Comparison of ENCODE assay signal across 24 mouse cellular contexts in the genomic region with DNA sequence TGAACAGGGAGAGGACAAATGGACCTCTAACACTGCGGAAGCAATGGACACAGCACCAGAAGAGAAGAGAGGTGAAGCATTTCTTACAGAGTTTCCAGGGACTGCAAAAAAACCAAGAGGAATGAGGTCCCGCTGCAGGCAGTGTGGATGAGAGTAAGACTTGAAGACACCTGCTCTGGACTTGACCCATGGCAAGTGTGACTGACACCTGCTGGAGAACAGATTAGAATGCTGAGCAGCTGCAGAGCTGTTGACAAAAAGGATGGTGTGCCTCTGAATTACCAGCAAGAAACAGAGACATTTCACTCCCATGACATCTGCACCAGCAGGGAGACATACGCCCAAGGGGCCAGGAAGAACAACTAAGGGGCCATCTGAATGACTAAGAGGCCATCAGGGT.
DNase-seq lines count a peak whose midpoint lies in the region; ATAC-seq and TF ChIP-seq lines count a peak whose summit lies in the region.
"Had no signal": no experiment of that assay in that cellular context is flagged by ENCODE, and none has a peak within 500 bp of the region (broad histone marks: within the 10 kb centered on the region; RNA-seq: fewer than 3 reads in every experiment).

No protein-coding gene starts in this region.

- no peaks in the 10 kb centered on the region for H3K9me3 ChIP-seq in intestine, postnatal 0 days (ENCODE audit: control insufficient read depth)
- no peaks in the 10 kb centered on the region for H3K9me3 ChIP-seq in intestine, embryonic 16.5 days (ENCODE audit: control insufficient read depth, low read length)
- H3K9me3 ChIP-seq in lung, embryonic 14.5 days (ENCODE audit: low read depth, low read length), result no peaks in the 10 kb centered on the region
- H3K9me3 ChIP-seq in CH12.LX (replicated peaks; ENCODE audit: low read length), result no peaks in the 10 kb centered on the region
- H3K9me3 ChIP-seq: embryonic facial prominence, embryonic 13.5 days; embryonic facial prominence, embryonic 15.5 days; forebrain, embryonic 10.5 days; forebrain, embryonic 12.5 days; G1E had no signal

- H3K4me2 ChIP-seq in intestine, postnatal 0 days (replicated peaks; ENCODE audit: low read depth), result no peak overlapping the region
- no peak overlapping the region for H3K4me2 ChIP-seq in intestine, embryonic 16.5 days (ENCODE audit: low read depth, low read length)
- no peak overlapping the region for H3K4me2 ChIP-seq in lung, embryonic 14.5 days
- H3K4me2 ChIP-seq in CH12.LX (ENCODE audit: insufficient read depth, low read depth, poor library complexity, severe bottlenecking), result no peak overlapping the region
- H3K4me2 ChIP-seq: embryonic facial prominence, embryonic 13.5 days; embryonic facial prominence, embryonic 15.5 days; forebrain, embryonic 12.5 days had no signal

- dilution Hi-C loops in CH12.LX (cut with MboI; ENCODE audit: extremely low pct_ligation_motif_present, extremely low pct_unique_long_range_greater_than_20kb, low sequenced_read_pairs), result no loop called here

- H3K4me1 ChIP-seq in intestine, postnatal 0 days (replicated peaks; ENCODE audit: control insufficient read depth, insufficient read depth, low read length), result no peaks in the 10 kb centered on the region
- no peaks in the 10 kb centered on the region for H3K4me1 ChIP-seq in intestine, embryonic 16.5 days (ENCODE audit: control insufficient read depth, insufficient read depth, low read length)
- H3K4me1 ChIP-seq in lung, embryonic 14.5 days (ENCODE audit: insufficient read depth), result no peaks in the 10 kb centered on the region
- H3K4me1 ChIP-seq in CH12.LX (ENCODE audit: control insufficient read depth in 1 of 2, insufficient read depth in 2 of 2), result peaks cover 2 to 3% of the 10 kb centered on the region in 2 experiments; a peak in 1 of 4 replicates
- H3K4me1 ChIP-seq: embryonic facial prominence, embryonic 13.5 days; embryonic facial prominence, embryonic 15.5 days had no signal

- ATAC-seq in intestine, postnatal 0 days, result no peak
- no peak for ATAC-seq in intestine, embryonic 16.5 days
- ATAC-seq in lung, embryonic 14.5 days (ENCODE audit: insufficient read depth), result no peak
- ATAC-seq: activated CD4-positive, CD25-positive, alpha-beta regulatory T cell, adult 4 months; forebrain, embryonic 14.5 days; forebrain, embryonic 16.5 days; Patski had no signal

- TF ChIP-seq POLR2A in CH12.LX (IDR thresholded peaks at IDR 0.05; ENCODE audit: low read depth, low read length), result no peak

- H3K9ac ChIP-seq in intestine, postnatal 0 days (ENCODE audit: low read depth, low read length), result no peak overlapping the region
- no peak overlapping the region for H3K9ac ChIP-seq in intestine, embryonic 16.5 days (ENCODE audit: low read depth, low read length)
- H3K9ac ChIP-seq in lung, embryonic 14.5 days, result no peak overlapping the region
- no peak overlapping the region for H3K9ac ChIP-seq in CH12.LX (ENCODE audit: insufficient read depth, low read depth)
- H3K9ac ChIP-seq: embryonic facial prominence, embryonic 13.5 days; embryonic facial prominence, embryonic 15.5 days; forebrain, embryonic 12.5 days had no signal

- TF ChIP-seq EP300 in CH12.LX (IDR thresholded peaks at IDR 0.05; ENCODE audit: low read length), result no peak

- 86% methylated on average over 3 of the region's 3 CpGs for WGBS in intestine, postnatal 0 days
- WGBS in intestine, embryonic 16.5 days, result 95% methylated on average over 3 of the region's 3 CpGs
- 80% methylated on average over 3 of the region's 3 CpGs for WGBS in lung, embryonic 14.5 days

- H3K79me2 ChIP-seq in CH12.LX (replicated peaks; ENCODE audit: control insufficient read depth, extremely low read depth, insufficient read depth, poor library complexity, severe bottlenecking), result no peaks in the 10 kb centered on the region

- DNase-seq in lung, embryonic 14.5 days, result no peak
- DNase-seq in lung, postnatal 25 days (ENCODE audit: low spot score), result no peak
- DNase-seq in CH12.LX (ENCODE audit: extremely low read depth), result no peak
- no peak for DNase-seq in embryo, embryonic 9.5 days (ENCODE audit: extremely low spot score)
- DNase-seq: adrenal gland, adult 8-10 months; adrenal gland, postnatal 14 days; adrenal gland, postnatal 36 days; cerebellum, adult 11-12 months; cerebellum, adult 2 months; cerebellum, adult 9-10 months; cerebellum, postnatal 10 days; cerebellum, postnatal 25 days had no signal

- no peak overlapping the region for H3K27ac ChIP-seq in intestine, postnatal 0 days (ENCODE audit: low read depth, low read length)
- H3K27ac ChIP-seq in intestine, embryonic 16.5 days (ENCODE audit: low read length), result no peak overlapping the region
- no peak overlapping the region for H3K27ac ChIP-seq in lung, embryonic 14.5 days (ENCODE audit: low read depth)
- H3K27ac ChIP-seq in CH12.LX (ENCODE audit: insufficient read depth, low read depth), result no peak overlapping the region
- H3K27ac ChIP-seq: embryonic facial prominence, embryonic 13.5 days; embryonic facial prominence, embryonic 15.5 days; forebrain, embryonic 10.5 days; forebrain, embryonic 12.5 days had no signal

- TF ChIP-seq CTCF in intestine, postnatal 0 days (IDR thresholded peaks at IDR 0.05; ENCODE audit: low read depth), result 0 out of 2 replicates have a peak, but pooled peaks have one; percentile 13
- TF ChIP-seq CTCF in lung, embryonic 14.5 days (IDR thresholded peaks at IDR 0.05; ENCODE audit: low read depth), result peak; percentile 9; the same call in 1 of the 2 replicates
- TF ChIP-seq CTCF in CH12.LX (conservative IDR thresholded peaks at IDR 0.05 in 1 of 2, IDR thresholded peaks at IDR 0.05 in 1 of 2; ENCODE audit: low read depth in 2 of 2, low read length in 2 of 2), result peak in 1 of 2 experiments; percentile 41; a peak in 2 of 4 replicates

- no peaks in the 10 kb centered on the region for H3K27me3 ChIP-seq in intestine, postnatal 0 days (replicated peaks; ENCODE audit: control insufficient read depth, insufficient read depth, low read length)
- H3K27me3 ChIP-seq in intestine, embryonic 16.5 days (replicated peaks; ENCODE audit: control insufficient read depth, insufficient read depth, low read length), result no peaks in the 10 kb centered on the region
- H3K27me3 ChIP-seq in lung, embryonic 14.5 days (ENCODE audit: insufficient read depth, low read length), result no peaks in the 10 kb centered on the region
- H3K27me3 ChIP-seq in CH12.LX (replicated peaks), result no peaks in the 10 kb centered on the region
- H3K27me3 ChIP-seq: embryonic facial prominence, embryonic 13.5 days; embryonic facial prominence, embryonic 15.5 days; forebrain, embryonic 12.5 days; Patski had no signal

- H3K4me3 ChIP-seq in intestine, postnatal 0 days (ENCODE audit: low read depth, low read length), result no peak overlapping the region
- H3K4me3 ChIP-seq in intestine, embryonic 16.5 days (ENCODE audit: low read length), result no peak overlapping the region
- H3K4me3 ChIP-seq in lung, embryonic 14.5 days (ENCODE audit: low read depth, low read length), result no peak overlapping the region
- no peak overlapping the region for H3K4me3 ChIP-seq in CH12.LX (replicated peaks in 1 of 3; ENCODE audit: low read depth in 2 of 3, low read length in 2 of 3, poor library complexity in 1 of 3)
- H3K4me3 ChIP-seq: embryonic facial prominence, embryonic 13.5 days; embryonic facial prominence, embryonic 15.5 days; erythroblast, embryonic 14.5 days; forebrain, embryonic 10.5 days; forebrain, embryonic 12.5 days had no signal

- in situ Hi-C loops in CH12.LX (cut with MboI; ENCODE audit: low pct_ligation_motif_present, low pct_unique_long_range_greater_than_20kb, low sequenced_read_pairs), result no loop called here

- H3K36me3 ChIP-seq in intestine, postnatal 0 days (ENCODE audit: control insufficient read depth, insufficient read depth), result peaks cover 4% of the 10 kb centered on the region
- H3K36me3 ChIP-seq in intestine, embryonic 16.5 days (ENCODE audit: control insufficient read depth, insufficient read depth, low read length), result no peaks in the 10 kb centered on the region
- H3K36me3 ChIP-seq in lung, embryonic 14.5 days (ENCODE audit: insufficient read depth), result no peaks in the 10 kb centered on the region
- peaks cover 32 to 81% of the 10 kb centered on the region in 2 experiments for H3K36me3 ChIP-seq in CH12.LX (replicated peaks in 1 of 2; ENCODE audit: control insufficient read depth in 1 of 2, insufficient read depth in 1 of 2, low read length in 1 of 2)
- H3K36me3 ChIP-seq: embryonic facial prominence, embryonic 13.5 days; embryonic facial prominence, embryonic 15.5 days; forebrain, embryonic 10.5 days; forebrain, embryonic 12.5 days had no signal

- TF ChIP-seq RAD21 in CH12.LX (IDR thresholded peaks at IDR 0.05; ENCODE audit: low read depth, low read length), result peak; percentile 25

TF ChIP-seq in CH12.LX, 34 proteins besides CTCF, POLR2A, EP300 and RAD21:
- no peak for TF ChIP-seq MXI1 (IDR thresholded peaks at IDR 0.05; ENCODE audit: low read depth, low read length)
- TF ChIP-seq SMC3 (IDR thresholded peaks at IDR 0.05; ENCODE audit: low read depth, low read length), result peak; percentile 44
- no peak for TF ChIP-seq MAX (IDR thresholded peaks at IDR 0.05; ENCODE audit: low read length)
- TF ChIP-seq JUN (IDR thresholded peaks at IDR 0.05; ENCODE audit: insufficient read depth, low read depth, low read length), result no peak
